Mouse (Mus musculus): ENCODE data around the gene Bbc3. TPM values are rescaled to one million over a fixed set of nuclear protein-coding genes. Genes with fewer than 3 reads are reported as not detected.
"Not testable (repeated sequence)": the region's sequence is repeated elsewhere in the genome, so short reads cannot be mapped to it uniquely, and the experiment has no call there.

Bbc3 gene
- polyA plus RNA-seq (2012; rRNA removed), result 5.0 and 5.2 TPM in 2 replicates

DNA sequence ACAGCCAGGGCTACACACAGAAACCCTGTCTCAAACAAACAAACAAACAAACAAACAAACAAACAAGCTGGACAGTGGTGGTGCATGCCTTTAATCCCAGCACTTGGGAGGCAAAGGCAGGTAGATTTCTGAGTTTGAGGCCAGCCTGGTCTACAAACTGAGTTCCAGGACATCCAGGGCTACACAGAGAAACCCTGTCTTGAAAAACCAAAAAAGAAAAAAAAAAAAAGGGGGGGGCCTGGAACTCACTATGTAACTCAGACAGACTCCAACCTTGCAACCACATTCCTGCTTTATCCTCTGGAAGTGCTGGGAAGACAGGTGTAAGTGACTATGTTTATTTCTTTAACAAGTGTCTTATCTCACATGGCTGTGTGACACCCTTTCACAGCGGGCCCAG, at the start of gene Bbc3:
Gene Bbc3, plus strand, starts transcription at position 301 of the 400 bp plus-strand sequence.
- DNase-seq (ENCODE audit: low spot score), result not testable (repeated sequence)

DNA sequence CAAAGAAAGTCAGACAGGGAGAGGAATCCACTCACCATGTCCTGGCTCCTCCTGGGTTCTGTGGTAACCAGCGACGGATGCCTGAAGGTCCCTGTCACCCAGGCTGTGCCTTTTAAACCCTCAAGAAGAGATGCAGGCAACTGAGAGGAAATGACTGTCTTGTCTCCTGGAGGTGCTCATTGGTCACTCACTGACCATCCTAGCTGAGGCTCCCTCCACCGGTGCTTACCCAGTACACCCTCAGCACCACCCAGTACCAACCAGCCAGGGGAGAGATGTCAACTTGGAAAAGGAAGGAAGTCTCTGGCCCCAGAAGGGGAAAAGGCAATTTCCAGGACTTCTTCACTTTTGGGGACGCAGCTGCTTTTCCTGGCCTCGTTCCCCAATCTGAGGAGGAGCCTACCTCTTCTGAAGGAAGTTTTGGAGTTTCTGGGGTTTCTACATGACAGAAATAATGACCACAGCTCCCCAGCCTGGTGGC, 49.0 kb upstream of the Bbc3 start, which contains the start of gene C5ar1:
Gene C5ar1, minus strand, starts transcription at position 431 of the 481 bp plus-strand sequence.
- no peak for DNase-seq (ENCODE audit: low spot score)

DNA sequence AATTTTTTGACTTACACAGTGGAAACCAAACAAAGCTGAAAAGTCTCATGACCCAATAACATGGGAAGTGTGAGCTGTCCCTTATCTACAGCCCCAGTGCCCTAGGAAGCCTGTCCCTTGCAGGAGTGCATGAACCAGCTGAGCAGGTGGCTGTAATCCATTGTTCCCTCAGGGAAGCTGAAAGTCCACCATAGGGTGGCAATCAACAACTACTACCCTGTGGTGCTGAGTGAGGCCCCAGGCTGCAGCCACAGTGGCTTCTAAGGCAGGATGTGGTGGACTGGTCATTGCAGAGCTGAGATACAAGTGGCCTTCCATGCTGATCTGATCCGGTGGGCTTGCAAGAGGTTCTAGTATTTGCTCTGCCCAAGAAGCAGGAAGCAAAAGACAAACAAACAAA, 47.1 kb upstream of the Bbc3 start:
- DNase-seq (ENCODE audit: low spot score), result no peak

DNA sequence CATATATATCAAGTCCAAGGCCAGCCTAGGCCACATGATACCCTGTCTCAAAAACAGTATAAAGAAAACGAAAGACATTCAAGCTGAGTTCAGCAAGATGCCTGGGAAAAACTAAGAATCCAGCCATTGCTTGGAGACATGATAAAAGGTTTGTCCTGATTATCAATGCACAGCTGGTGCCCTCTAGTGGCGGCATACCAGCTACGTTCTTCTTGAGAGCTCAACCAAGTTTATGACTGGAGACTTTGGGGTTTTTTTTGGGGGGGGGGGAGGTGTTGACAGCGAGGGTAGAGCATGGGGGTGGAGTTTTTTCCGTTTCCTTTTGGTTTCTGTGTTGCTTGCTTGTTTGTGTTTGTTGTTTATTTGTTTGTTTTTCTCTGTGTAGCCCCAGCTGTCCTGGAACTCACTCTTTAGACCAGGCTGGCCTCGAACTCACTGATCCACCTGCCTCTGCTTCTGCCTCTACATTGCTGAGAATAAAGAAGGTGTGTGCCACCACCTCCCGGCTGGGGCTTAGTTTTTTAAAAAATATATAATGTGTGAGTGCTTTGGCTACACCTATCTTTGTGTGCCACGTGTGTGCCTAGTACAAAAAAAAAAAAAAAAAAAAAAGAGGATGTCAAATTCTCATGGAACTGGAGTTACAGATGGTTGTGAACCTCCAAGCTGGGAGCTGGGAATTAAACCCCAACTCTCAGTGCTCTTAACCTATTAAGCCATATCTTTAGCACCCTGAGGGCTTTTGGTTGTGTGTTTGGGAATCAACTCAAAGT, 45.0 kb upstream of the Bbc3 start:
- DNase-seq (ENCODE audit: low spot score), result no peak

DNA sequence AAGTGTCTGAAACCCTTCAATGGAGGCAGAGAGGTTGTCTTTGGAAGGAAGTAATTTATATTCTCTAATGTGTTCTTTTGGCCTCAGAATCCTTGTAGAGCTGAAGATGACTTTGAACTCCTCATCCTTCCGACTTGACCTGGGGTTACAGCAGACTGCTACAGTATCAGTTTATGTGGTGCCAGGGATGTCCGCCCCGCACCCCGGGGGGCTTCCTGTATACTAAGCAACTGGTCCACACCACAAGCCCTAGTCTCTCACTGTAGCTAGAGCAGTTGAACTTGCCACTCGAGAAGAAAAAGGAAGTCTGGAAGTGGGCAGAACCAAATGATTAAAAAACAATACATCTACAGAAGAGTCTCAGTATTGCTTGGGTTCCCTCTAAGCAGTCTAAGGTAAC, 44.4 kb upstream of the Bbc3 start:
- DNase-seq (ENCODE audit: low spot score), result no peak

DNA sequence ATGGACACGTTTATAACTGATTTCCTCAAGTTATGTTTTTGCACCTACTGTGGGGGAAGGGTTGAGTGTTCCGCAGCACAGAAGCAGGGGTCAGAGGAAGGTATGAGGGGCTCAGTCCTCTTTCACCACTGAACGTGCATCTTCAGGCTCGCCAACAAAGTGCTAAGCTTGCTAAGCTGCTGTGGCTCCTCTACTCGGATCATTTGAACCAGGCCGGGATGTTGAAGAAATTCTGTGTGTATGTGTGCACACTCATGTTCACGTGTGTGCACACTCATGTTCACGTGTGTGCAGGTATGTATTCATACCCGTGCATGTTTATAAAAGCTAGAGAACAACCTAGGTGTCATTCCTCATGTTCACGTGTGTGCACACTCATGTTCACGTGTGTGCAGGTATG, 42.3 kb upstream of the Bbc3 start:
- DNase-seq (ENCODE audit: low spot score), result no peak

DNA sequence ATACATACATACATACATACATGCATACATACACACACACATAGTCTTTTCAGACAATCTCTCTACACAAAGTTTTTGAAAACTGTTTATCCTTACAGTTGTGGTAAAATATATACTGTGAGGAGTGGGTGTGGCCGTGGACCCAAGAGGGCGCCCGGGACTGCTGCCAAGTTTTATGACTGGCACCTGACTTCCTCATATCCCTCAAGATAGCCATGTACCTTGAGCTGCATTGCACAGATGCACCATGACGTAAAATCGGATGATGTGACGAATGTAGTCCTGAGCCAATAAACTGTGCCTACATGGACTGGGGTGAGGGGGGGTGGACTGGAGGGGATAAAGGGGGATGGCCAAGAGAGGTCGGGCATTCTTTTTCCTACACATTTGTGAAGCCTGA, 41.6 kb upstream of the Bbc3 start:
- DNase-seq (ENCODE audit: low spot score), result not testable (repeated sequence)

DNA sequence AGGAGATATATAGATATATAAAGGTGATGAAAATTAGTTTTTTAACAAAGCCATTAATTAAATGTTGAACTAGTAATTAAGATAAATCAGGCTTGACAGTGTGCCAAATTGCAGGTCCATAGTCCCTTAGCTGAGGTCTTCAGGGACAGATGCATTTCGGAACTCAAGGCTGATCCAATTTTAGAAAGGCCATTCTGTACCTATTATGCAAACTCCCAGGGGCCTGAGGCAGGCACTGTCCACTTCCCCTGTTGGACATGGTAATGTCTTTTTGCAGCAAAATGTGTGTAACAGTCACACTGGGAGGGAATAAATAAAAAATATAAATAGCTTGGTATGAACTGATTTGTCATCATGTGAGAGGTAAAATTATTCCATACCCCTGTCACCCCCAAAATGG, 37.1 kb upstream of the Bbc3 start:
- no peak for DNase-seq (ENCODE audit: low spot score)

DNA sequence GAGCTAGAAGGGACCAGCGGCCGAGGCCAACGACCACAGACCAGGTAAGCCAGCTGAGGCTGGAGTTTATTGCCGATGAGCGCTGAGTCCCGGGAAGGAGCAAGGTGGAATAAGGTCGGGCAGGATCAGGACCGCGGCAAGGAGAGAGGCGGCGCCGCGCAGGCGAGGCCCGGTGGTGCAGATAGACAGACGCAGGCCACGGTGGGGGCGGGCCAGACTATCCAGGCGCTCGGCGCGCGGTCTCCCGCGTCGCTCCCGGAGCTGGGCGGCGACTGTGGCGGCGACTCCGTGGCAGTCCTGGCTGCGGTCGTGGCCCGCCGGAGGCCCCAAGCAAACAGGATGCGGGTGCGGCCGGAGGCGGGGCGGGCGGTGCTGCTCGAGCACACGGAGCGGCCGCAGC, 35.5 kb upstream of the Bbc3 start:
- DNase-seq (ENCODE audit: low spot score), result peak; percentile 51

DNA sequence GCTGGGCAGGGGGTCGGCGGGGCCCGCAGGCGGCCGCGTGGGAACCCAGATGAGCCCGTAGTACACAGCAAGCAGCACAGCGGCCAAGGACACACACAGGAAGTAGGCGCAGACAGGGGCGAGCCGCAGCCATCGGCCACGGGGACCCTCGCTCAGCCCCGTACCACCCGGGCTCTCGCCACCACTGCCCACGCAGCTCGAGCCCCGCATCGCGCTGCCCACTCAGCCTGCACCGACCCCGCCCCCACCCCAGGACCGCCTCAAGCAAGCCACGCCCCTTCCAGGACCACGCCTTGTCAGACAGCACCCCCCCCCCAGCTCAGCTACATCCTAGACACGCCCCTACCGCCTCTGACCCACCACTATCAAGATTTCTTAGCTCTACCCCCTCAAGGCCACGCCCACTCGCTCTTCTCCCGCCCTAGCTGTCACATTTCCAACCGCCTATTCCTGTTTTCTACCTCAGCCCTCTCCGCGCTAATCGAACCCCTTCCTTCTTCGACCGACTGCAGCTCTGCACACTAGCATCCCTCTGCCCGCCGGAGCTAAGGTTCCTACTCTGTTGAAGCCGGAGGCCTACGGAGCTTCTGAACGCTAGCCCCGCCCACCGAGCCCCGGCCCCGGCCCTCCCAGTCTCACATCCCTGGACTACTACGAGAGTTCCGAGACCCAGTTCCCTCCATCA, 35.0 kb upstream of the Bbc3 start, which contains the start of gene Inafm1:
Gene Inafm1, minus strand, starts transcription at position 537 of the 685 bp plus-strand sequence.
- DNase-seq (ENCODE audit: low spot score), result peak; percentile 61

DNA sequence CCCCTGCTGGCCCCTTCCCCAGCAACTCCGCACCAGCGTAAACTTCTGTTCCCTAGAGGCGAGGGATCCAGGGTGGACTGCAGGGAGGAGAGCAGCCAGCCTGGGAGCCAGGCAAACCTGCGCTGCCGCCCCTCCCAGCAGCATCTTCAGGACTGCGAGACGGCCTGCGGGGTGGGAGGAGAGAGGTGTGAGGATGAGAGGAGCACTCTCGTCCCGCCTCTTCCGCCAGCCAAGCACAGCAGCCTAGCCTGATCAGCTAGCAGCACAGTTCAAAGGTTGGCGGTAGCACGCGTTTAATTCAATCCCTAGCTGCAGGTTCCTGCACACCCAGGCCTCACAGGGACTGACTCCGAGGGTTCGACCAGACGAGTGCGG, 34.4 kb upstream of the Bbc3 start:
- DNase-seq (ENCODE audit: low spot score), result no peak

DNA sequence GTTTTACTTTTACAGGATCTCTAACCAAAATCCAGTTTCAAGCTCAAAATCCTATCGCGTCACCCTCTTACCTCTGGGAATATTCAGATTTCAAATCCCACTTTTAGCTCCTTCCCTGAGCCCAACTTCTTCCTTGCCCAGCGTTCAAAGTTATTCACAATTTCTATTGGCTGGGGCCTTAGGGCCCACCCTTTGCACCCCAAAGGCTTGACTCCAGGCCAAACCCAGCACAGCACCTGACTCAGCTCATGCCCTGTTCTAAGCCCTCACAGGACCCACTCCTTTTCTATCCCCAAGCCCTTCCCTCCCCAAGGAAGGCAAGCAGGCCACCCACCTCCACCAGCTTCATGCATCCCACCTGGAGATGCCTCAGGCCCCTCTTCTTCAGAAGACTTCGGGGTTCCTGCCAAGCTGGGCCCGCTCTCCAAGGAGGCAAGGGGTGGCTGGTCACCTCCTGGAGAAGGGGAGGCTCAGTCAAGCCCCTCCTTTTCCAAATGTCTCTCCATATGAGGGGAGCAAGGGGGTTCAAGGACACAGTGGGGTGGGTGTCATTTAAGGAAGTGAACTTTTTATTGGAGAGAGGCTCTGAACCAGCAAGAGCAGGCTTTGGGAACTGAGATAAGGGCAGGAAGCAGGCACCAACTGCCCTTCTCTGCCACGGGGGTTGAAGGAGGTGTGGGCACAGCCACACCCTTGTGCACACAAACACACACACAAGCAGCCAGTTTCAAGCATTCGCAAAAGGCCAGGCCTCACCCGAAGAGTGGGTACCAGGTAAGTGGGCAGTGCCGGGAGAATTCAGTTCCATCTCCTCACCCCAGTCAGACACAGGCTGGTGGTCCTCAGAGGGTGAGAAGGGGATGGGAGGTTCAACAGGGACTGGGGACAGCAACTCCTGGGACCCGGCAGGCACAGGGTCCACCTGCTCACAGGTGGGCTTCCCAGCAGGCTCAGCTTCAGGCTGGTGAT, 33.0 kb upstream of the Bbc3 start:
- DNase-seq (ENCODE audit: low spot score), result no peak

DNA sequence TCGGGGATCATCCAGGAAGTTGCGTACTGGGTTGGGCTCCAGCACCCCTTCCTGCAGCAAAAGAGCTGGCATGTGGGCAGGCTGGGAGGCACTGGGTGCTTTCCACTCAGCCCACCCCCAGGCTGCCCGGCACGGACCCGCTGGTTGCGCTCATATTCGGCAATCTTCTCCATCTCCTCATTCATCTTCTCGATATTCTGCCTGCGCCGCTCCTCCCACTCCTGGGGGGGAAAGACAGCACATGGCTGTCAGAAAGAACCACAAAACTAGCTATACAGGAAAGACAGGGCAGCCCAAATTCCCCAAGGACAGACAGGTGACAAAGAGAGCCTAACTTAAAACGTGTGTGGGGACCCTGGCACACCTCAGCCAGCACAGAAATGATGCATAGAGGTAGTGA, 27.5 kb upstream of the Bbc3 start:
- no peak for DNase-seq (ENCODE audit: low spot score)

DNA sequence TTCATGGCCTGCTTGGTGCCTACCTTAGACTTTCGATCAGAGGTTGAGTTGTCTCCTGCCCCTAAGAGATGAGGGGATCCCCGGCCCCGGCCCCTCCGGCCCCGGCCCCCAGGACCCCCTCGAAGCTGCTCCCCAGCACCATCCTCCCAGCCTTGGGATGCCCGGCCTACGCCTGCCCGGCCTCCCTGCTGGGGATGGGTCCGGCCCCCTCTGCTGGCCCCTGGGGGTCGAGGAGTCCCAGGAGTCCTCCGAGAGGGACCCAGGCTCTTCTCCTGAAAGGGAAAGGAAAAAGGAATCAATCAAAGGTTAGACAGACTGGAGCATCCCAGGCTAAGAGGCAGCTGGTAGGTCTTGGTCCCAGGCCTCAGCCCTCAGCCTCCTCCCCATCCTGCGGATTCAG, 25.9 kb upstream of the Bbc3 start:
- DNase-seq (ENCODE audit: low spot score), result no peak

DNA sequence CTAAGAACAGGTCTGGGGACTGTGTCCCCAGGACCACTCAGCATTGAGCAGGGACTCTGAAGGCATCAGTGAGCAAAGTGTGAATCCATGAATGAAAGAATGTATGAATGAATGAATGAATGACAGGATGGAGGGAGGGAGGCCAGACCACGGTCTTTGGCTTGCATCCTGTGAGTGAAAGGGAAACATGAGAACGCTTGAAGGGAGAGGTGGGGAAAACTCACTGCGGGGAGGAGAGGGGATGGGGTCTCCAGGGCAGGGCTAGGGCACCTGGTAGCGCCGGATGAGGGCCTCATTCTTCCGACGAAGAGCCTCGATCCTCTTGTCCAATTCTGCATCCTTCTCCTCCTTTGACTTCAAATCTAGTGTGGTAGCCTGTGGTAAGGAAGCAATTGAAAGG, 24.2 kb upstream of the Bbc3 start:
- no peak for DNase-seq (ENCODE audit: low spot score)

DNA sequence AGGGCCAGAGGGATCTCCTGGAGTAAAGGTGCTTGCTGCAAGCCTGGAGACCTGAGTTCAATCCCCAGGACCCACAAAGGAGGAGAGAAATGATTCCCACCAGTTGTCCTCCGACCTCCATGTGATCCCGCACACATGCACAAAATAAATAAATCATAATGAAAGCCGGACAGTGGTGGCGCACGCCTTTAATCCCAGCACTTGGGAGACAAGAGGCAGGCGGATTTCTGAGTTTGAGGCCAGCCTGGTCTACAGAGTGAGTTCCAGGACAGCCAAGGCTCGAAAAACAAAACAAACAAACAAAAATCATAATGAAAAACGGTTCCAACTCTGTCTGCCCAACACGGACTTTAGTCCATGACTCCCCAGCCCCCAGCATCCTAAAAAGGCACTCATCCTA, 23.3 kb upstream of the Bbc3 start:
- DNase-seq (ENCODE audit: low spot score), result no peak

DNA sequence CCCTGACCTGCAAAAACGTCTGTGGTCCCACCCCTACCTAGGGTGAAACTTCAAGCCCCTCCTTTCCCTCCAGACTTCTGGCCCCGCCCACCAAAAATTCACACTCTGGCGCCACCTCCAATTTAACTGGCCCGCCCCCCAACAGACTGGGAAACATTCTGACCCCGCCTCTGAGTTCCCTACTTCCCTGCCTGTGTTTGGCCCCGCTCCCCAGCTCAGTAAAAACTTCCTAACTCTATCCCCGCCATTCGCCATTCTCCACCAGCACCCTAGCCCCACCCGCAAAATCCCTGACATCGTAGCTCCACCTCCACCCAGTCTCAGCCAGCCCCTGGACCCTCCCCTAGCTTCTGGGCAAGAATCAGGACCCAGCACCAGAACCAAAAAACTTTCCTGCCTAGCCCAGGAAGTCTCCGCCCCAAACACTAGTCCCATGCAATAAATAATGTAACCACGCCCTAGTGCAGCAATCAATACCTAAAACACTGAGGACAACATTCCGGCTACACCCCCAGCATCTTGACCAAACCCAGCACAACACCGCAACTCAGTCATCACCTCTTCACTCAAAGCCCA, 22.7 kb upstream of the Bbc3 start:
- DNase-seq (ENCODE audit: low spot score), result peak; percentile 55

DNA sequence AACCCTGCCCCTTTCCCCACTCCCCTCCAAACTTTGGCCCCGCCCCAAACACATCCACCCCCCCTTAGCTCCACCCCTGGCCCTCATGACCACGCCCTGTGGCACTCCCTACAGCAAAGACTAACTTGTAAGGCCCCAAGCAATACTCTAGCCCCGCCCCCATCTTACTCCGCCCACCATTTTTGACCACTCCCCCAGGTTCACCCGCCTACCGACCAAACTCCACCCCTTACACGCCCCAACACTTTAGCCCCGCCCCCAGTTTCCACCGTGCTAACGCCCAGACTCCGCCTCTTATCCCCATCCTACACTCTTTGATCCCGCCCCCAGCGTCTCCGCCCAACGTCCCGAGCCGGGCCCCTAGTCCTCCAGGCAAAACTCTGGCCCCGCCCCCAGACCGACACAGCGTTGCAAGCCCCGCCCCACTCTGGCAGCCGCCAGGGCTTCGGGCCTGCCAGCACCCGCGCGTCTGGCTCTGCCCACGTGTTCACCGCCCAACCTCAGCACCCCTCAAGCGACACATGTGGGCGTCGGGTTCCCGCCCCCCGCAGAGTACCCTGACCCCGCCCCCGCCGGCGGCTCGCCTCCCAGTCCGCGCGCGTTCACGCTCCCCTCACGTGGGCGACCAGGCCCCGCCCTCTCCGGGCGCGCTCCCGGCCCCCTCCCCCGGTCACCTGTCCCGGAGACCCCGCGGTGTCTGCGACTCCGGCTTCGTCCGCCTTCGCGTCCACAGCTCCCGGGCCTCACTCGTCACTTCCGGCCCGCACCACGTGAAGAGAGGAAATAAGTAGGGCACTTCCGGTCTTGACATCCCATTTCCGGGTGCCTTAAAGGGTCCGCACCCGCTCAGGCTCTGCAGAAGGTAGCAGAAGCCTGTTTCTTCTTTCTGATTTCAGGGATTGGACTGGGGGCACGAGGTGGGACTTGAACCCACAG, 21.9 kb upstream of the Bbc3 start, which contains the start of gene Ccdc9:
Gene Ccdc9, minus strand, starts transcription at position 770 of the 936 bp plus-strand sequence.
- DNase-seq (ENCODE audit: low spot score), result peak; percentile 99

DNA sequence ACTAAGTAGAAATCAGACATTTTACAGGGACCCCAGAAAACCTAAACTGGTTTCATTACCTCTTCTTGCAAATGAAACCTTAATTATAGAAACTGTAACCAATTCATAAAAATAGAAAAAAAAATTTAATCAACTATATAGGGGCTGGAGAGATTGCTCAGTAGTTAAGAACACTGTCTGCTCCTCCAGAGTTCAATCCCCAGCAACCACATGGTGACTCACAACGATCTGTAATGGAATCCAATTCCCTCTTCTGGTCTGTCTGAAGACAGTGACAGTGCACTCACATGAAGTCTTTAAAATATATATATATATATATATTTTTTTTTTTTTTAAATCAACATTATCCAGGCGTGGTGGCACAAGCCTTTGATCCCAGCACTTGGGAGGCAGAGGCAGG, 21.2 kb upstream of the Bbc3 start:
- DNase-seq (ENCODE audit: low spot score), result no peak

DNA sequence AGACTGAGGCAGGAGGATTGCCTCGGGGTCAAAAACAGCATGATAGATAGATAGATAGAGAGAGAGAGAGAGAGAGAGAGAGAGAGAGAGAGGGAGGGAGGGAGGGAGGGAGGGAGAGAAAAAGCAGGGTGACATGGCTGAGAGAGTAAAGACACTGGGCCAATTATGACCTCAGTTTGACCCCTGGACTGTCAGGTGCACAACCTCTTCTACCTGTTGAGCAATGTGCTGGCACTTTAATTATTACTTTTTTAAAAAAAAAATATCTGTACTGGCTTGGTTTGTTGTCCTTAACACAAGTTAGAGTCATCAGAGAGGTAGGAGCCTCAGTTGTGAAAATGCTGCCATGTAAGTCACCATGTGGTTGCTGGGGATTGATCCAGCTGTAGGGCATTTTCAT, 20.4 kb upstream of the Bbc3 start:
- no peak for DNase-seq (ENCODE audit: low spot score)
